Mouse (Mus musculus) kidney, adult 8-10 months (tissue): Measurements from ENCODE around the gene Abcb4.
"Not testable (repeated sequence)": the region's sequence is repeated elsewhere in the genome, so short reads cannot be mapped to it uniquely, and the experiment has no call there.

Source experiments
- DNase-seq, 2 experiments: peaks; one replicate each; pipeline ENCODE4 v3.0.0; 2022

Gene Abcb4

DNA sequence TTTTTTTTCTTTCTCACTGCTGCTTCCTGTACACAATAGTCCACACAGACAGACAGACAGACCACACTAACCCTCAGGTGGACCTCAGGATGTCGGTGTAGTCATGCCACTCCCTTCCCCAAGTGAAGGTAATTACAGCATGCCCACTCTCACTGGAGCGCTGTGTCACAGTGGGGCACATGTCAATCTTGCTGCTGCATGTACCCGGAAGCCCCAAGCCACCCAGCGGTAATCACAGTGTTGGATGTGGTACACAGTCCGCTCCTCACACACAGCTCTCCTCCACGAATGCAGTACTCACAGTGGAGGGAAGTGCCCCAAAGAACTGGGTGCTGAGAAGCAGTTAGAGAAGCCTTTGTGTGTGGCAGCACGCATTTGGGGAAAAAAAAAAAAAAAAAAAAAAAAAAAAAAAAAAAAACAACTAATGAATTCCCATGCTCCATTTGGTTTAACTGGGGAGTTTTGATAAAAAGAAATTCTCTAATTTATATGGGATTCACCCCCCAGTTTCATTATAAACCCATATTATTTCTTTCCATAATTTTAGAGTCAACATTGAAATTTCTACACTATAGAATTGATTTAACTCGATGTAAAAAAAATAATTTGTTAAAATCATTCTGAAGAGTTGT lies 18.2 kb downstream of the Abcb4 start:
- no peak for DNase-seq

DNA sequence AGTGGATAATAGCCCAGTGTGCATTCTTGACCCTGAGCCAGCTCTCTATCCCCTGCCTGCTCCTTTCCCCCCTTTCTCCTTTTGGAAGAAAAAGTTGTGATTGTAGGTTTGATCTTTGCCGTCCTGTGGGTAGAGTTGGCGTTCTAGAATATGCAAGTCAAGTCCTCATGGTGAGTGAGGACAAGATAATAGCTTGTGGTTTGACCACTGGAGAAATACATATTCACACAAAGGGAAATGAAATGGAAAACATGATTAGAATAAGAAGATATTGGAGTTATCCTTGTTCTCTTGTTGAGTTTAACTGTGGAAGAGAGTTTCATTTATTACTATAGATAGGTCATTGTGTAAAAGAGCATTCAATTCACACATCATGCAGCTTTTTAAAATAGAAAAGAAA lies 22.9 kb downstream of the Abcb4 start:
- DNase-seq, result no peak

DNA sequence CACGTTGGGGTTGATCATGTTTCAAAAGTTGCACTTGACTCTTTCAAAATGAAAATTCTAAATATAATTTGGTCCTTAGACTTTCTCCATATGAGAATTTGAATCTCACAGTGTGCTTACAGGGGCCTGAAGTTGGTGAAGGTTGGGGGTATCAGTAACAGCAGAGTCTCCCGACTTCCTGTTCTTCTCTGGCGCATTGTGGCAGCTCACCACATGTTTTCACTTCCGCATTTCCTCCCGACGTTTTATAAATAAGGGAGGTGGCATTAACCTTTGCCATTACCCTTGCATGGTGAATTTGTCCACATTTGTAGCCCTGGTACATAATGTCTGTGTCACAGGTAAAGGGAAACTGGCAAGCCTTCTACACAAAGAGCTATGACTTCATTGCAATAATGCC lies 23.6 kb downstream of the Abcb4 start:
- DNase-seq, result no peak

DNA sequence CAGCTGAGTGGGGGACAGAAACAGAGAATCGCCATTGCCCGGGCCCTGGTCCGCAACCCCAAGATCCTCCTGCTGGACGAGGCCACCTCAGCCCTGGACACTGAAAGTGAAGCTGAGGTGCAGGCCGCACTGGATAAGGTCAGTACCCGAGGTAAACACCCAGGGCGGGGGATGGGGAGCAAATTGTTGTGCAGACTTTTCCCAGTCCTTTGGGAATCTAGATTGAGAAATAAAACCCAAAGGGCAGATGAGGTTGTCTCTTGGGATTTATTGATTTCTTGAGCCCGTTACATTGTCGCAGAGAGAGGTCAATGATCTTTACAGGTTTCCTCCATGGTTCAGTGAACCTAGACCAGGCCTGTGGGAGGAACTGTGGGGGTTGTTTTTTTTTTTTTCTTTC lies 34.9 kb downstream of the Abcb4 start:
- DNase-seq, result no peak

DNA sequence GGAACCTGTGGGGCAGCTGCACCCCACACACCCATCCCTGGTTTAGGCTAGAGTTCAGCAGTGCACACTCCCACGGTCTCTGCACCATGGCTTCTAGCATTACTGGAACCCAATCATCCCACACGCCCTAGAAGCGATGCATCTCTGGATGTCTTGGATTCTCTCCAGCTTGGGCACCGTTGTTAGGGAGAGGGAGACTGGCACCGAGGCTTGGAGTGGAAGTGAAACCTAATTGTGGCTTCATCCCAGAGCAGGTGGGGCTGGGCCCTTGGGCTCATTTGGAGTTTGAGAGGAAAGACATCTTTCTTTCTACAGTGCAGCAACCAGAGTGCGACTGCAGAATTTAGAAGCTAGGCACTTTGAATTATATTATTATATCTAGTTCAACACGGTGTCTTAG lies 44.4 kb downstream of the Abcb4 start:
- DNase-seq, result no peak

DNA sequence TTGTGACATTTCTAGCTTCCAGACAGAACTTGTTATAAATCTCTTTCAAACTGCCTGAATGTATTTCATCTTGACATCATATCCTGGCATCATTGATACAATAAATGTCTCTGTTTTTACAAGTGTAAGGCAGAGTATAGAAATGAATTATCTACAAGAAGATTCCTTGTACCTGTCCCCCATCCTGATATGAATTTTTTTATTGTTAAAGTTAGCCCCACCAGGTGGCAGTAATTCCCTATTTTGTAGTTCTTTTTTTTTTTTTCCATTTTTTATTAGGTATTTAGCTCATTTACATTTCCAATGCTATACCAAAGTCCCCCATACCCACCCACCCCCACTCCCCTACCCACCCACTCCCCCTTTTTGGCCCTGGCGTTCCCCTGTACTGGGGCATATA lies 47.7 kb downstream of the Abcb4 start:
- not testable (repeated sequence) for DNase-seq

DNA sequence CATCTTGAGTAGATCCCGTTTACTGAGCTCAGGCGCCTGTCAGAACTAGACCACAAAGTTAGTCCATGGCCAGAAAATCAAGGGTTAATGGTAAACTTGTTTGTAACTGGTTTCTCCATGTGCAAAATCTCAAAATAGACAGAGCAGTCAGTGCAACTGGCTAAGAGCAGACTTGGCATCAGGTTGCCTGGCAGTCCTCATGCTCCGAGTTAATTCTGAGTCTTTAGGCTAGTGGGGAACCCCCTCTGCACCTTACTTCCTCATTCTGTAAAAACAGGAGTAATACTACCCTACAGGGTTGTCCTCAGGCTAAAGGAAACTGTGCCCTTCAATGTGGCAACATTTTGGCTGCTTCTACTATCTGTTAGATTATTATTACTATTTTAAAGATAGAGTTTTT lies 50.3 kb downstream of the Abcb4 start:
- DNase-seq, result no peak

DNA sequence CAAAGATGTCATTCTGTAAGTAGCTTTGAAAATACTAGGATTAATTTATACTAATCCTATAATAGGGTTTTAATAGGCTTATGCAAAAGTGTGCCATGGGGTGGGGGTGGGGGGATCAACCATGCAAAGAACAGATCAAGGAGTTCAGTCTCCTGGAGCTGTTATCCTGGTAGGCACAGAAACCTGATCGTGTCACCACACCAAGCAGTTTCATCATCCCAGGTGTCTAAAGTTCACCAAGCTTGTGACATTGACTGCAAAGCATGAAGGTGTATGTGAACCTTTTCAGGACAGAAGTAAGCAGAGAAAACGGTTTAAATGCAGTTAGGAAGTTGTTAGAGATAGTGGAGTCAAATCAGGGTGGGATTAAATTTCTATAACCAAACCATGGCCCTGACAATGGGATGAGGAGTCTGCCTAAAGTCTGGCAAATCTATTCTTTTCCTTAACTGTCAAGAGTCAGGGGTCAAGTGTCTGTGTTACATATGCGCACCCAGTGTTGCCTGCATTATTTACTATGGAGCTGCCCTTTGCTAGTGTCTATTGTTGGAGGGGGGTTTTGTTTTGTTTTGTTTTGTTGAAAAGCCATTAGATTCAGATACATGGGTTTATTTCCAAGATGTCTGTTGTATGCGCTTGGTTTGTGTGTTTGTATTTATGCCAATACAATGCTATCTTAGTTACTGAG lies 54.0 kb downstream of the Abcb4 start:
- DNase-seq, result no peak

DNA sequence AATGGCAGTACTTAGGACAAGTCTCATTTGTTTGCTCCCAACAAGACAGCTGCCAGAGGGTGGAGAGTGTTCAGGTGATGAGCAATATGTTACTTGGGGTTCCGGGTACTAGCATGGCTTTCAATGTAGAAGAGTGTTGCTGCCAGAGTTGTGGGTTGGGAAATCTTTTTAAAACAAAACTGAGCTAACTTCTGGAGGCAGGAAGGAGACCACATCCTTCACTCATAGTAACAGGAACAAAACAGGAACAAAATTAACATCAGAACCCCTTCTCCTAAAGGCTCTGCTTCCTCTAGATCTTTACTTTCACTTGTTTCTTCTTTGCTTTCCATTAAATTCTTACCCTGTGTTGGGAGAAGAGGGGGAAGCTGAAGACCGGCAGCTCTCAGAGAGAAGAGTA lies 60.1 kb downstream of the Abcb4 start:
- no peak for DNase-seq

DNA sequence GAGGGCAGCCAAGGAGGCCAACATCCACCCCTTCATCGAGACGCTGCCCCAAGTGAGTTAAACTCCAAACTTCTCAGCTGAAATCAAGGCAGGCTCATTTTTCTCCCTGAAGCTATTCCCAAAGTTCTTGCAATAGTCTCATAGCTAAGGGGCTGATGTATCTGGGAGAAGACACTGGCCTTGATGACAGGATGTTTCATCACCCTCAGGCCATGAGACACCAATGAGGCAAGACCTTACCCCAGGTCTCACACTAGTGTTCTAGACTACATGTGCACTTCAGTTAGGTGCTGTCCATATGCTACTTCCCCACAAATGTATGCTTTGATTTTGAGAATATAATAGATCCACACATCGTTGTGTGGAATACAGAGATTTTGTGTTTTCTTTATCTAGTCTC lies 62.0 kb downstream of the Abcb4 start:
- no peak for DNase-seq

DNA sequence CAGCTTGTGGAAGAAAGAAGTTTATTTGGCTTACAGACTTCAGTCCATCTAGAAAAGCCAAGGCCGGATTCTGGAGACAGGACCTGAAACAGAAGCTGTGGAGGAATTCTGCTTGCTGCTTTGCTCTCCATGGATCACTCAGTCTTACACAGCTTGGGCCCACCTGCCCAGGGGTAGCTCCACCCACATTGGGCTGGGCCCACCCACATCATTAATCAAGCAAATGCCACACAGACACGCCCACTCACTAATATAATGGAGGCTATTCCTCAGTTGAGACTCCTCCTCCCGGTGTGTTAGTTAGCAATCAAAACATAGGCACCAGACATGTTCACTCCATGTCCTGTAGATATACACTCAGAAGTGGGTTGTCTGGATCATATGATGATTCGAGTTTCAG lies 67.0 kb downstream of the Abcb4 start:
- DNase-seq, result no peak

DNA sequence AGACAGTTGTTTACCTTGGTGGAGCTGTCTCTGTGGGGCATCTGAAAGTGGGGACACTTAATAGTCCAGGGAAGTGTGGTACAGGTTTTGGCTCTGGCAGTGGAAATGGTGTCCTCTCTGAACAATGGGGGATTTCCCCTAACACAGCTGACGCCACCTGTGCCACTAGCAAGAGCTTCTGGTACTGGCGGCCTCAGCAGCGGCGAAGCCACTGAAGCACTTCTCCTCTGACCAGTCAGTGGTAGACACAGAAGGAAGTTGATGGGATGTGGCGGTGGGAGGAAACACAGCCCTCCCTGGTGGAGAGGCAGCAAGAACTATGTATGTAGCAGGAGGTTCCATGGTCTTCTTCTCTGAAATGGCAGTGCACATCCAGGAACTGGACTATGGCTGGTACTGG lies 71.0 kb downstream of the Abcb4 start:
- no peak for DNase-seq

DNA sequence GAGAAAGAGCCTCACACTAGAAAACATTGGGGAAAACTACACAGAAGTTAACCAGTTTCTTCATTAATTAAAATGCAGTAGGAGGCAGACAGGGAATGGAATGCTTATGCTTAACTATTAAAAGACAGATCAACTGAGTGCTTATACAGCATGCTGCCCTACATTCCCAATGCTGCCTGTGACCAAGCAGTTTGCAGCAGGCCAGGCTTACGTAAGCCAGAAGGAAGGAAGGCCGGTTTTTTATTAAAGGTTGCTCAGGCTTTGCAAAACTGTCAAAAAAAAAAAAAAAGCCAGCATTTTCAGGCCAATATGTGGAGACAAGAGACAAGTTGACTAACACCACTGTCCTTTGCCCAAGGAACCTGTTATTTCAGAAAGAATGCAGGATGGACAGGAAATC lies 77.2 kb downstream of the Abcb4 start:
- peak in 1 of 2 experiments; percentile 38 for DNase-seq

DNA sequence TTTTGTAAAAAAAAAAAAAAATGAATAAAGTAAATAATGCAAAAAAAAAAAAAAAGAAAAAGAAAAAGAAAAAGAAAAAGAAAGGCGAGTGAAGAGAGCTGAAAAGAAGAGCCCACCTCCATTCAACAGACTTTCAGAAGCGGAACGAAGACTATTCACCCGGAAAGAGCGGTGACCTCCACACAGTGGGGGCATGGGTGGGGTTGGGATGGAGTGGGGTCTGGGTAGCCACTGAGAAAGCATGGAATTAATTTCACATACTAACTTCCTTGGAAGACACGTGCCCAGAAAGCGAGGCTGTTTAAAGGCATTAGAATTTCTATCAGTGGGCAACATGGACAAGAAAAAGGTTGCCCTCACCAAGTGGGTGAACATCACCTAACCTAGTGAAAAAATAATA lies 78.8 kb downstream of the Abcb4 start:
- no peak for DNase-seq

DNA sequence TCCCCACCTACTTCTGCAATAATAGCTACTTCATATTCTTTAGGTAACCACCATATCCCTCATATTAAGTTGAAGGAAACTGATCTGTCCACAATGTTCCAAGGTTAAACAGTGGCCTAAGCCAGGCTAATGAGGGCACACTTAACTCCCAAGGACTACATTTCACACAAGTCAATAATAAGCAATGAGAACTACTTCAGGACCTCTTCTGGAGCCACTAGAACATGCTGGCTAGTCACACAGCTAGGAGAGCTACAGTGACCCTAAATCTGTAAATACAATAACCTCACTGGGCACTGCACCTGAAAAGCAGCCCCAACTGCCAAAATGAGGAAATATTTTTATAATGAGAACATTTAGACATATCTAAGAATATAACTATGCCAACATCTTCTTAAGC lies 81.2 kb downstream of the Abcb4 start:
- no peak for DNase-seq

DNA sequence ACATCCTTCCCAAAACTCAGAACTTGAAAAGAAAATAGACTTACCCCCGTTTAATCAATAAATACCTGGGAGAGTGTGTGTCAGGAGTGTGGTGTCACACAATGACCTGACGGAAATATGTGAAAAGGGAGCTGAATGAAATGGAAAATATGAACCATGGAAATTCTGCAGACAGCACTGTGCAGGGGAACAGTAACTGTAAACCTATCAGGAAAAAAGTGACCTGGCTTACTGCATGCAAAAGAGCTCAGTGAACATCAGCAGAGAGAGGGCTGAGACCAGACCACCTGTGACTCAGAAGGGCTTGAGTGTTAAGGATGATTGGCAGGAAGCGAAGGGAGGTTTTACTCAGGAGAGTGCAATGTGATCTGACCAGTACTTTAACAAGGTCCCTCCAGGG lies 92.0 kb downstream of the Abcb4 start:
- DNase-seq, result no peak

DNA sequence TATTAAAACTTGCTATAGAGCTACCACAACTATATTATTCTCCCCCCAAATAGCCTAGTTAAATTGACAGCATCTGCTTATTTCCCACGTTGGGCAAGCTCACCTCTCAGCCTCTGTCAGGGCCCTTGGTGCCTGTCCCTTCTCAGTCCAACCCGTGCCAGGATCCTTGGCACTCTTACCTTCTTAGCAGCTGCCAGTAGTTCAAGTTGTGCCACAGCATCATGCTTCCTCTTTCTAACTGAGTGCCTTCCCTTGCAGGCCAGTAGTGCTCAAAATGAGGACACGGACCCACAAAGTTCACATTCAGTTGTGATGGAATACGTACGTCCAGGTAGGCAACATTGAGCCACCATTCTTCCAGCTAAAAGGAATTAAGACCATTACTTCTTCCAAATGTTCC lies 94.4 kb downstream of the Abcb4 start:
- no peak for DNase-seq

DNA sequence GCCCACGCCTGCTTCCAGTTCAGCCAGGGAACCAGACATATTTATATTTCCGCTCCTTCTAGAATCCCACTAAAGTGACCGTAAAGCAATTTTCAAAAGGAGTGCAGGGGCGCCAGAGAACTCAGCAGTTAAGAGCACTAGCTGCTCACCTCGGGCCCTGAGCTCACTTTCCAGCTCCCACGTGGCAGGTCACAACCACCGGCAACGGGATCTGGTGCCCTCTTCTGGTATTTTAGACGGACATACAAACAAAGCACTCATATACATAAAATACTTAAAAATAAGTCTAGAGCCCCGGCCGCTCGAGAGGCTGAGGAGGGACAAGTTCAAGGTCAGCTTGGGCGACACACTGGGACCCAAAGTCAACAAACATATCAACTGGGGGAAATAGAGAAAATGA lies 97.0 kb downstream of the Abcb4 start:
- no peak for DNase-seq

DNA sequence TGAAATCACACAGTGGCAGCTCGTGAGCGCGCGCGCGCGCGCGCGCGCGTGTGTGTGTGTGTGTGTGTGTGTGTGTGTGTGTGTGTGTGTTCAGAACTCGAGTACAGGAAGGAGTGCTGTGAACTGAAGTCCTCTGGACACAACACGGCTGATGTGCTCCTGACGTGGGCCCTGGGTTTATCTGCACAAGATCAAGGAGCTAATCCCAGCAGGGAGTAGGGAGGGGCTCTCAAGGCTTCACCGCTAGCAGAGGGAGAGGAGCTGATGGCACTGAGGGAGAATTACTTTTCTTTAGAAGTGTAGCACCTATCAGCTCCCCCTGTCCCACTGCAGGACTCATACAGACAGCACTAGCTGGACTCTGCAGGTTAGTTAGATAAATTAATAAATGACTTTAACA lies 98.1 kb downstream of the Abcb4 start:
- DNase-seq, result no peak

DNA sequence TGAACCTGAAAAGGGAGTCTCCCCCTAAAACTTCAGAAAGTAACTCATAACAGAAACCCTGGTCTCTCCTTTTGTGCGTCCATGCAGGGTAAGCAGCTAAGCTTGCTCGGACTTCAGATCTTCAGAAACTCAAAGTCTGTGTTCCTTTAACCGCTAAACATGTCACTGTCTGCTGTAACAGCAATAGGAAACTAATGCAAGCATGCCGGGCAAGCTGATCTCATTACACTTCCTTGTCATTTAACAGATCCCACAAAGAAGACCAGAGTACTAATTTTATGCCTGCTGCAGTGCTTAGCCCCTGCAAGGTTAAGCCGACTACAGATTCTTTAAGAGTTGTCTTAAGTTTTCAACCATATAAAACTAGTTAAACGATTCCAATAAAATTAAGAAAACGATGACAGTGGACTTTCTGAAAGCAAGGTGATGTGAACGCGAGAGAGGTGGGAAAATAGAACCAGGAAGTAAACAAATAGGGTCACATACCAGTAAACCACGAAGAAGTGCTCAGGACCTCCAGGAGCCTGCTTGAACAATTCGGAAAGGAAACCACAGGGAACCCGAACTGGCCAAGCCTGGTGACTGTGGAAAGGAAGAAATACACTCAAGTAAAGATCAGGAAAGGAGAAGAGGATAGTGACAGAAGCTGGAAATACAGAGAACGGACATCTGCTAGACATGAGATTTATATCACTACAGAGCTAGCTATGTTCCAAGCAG lies 102.6 kb downstream of the Abcb4 start:
- DNase-seq, result no peak

DNA sequence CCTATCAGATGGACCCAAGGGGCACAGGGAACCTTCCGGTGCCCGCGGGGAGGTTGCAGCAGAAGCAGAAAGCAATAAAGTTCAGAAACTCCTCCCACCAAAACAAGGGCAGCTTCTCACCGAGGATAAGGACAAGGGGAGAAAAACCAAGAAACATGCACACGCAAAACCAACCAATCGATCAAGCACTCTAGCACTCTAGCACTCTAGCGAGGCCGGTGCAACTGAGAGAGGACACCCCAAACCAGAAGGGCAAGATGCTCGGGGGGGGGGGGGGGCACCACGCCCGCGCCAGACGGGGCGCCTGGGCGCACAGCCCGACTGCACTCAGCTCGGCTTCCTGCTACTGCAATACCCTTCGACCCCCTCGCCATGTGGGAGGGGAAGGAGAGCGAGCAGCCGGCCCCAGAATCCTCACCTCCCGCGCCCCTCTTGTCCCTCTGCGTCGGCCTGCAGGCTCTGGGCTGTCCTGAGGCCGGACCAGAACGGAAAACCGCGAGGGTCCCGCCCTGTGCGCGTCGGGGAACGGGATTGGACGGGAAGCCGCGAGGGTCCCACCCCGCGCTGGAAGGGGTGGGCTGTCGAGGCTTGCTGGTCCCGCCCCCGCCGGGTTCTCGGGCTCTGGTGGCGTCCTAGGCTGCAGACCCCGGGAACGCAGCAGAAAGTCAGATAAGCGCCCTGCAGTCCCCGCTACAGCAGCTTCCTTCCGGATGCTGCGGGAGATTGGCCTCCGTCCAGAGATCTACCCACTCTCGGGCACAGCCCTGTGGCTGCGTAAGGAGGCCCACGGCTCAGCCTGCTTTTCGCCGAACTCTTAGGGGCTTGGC lies 103.4 kb downstream of the Abcb4 start, which contains the start of gene Crot:
Crot (minus strand) TSS at position 639 of the 827 bp plus-strand sequence.
- DNase-seq, result peak; percentile 92

DNA sequence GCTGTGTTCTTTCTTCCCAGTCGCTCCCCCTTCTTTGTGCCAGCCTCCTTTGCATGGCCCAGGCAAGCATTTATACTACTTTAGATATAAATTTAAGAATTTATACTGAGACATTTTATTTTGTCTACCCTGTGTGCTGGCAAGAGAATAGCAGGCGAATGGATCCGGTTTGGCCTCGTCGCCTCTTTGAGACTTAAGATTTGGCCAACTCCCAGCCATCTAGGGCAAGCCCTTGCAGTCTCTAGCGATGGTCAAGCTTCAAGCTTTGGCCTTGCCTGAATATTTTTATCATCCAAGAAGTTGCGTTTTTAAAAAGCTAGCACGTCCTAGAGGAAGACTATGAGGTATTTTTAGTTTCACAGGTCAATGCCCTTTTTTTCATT lies 104.0 kb downstream of the Abcb4 start:
- DNase-seq, result peak in 1 of 2 experiments; percentile 35

DNA sequence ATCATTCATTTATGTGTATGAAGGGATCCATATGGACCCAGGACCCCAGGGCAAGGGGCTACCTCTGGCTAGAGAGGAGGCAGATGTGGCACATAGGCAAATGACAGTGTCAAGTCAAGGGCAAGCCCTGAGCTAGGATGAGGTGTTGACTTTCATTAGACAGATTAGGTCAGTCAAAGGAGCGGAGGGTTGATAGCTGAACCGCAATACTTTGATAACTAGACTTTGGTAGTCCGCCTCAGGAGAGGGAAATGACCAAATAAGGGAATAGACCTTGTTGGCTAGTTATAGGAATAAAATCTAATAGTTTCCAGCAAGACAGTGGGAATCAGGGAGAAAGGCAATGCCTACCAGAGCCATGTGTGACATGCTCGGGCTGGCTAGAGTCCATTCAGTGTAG lies 105.6 kb downstream of the Abcb4 start:
- DNase-seq, result no peak
